Mouse (Mus musculus) intestine, embryonic 15.5 days (tissue): ENCODE data around the gene Vps36. TPM values are rescaled to one million over a fixed set of nuclear protein-coding genes. Genes with fewer than 3 reads are reported as not detected.

Experiments
- ATAC-seq: fragments of 200-750 bp; cut with Nextera tagmentation; 2 replicates; pipeline ENCODE4 v1.8.0; 2017; ENCODE audit warnings: moderate TSS enrichment, moderate library complexity
- H3K27ac ChIP-seq: fragments of 300-500 bp; sonication (generic); 2 replicates; pipeline ENCODE4 v1.5.1; 2015; ENCODE audit warnings: mild to moderate bottlenecking, inconsistent platforms
- H3K27me3 ChIP-seq: fragments of 300-500 bp; sonication (generic); replicated peaks from 2 replicates; pipeline ENCODE4 v1.6.1; 2015; ENCODE audit warnings: inconsistent platforms
- H3K36me3 ChIP-seq: fragments of 300-500 bp; sonication (generic); 2 replicates; pipeline ENCODE4 v1.6.1; 2015; ENCODE audit warnings: inconsistent platforms
- H3K4me1 ChIP-seq: fragments of 300-500 bp; sonication (generic); replicated peaks from 2 replicates; pipeline ENCODE4 v1.6.1; 2015; ENCODE audit warnings: inconsistent platforms
- H3K4me2 ChIP-seq: fragments of 300-500 bp; sonication (generic); replicated peaks from 2 replicates; pipeline ENCODE4 v1.6.1; 2015; ENCODE audit warnings: mild to moderate bottlenecking, inconsistent platforms
- H3K4me3 ChIP-seq: fragments of 300-500 bp; sonication (generic); replicated peaks from 2 replicates; pipeline ENCODE4 v1.5.1; 2015; ENCODE audit warnings: inconsistent platforms
- H3K9ac ChIP-seq: fragments of 300-500 bp; sonication (generic); 2 replicates; pipeline ENCODE4 v1.6.1; 2015; ENCODE audit warnings: inconsistent platforms
- H3K9me3 ChIP-seq: fragments of 300-500 bp; sonication (generic); 2 replicates; pipeline ENCODE4 v1.6.1; 2016; ENCODE audit warnings: inconsistent platforms
- WGBS: fragments of 180-500 bp; shearing (Covaris S2); methylation state at CpG from one replicate; pipeline ENCODE4 v1.1.7; 2015; 5-methylcytosine and 5-hydroxymethylcytosine counted together
- polyA plus RNA-seq: library from polyadenylated mRNA; unstranded; fragments of >200 nt; fragmentation: Nextera tagmentation; extraction: Ambion mirVana; gene quantifications from 2 replicates; pipeline ENCODE4 v1.2.1, GENCODE M21; 2015

The Vps36 gene
- polyA plus RNA-seq, 1 experiment from 2014 or later, result 37.1 TPM

- Histone ChIP-seq H3K36me3 (no peaks in the 10 kb centered on the region), H3K4me2 (no peak overlapping the region), H3K9me3 (no peaks in the 10 kb centered on the region), H3K9ac (no peak overlapping the region), H3K27ac (no peak overlapping the region), H3K27me3 (no peaks in the 10 kb centered on the region), H3K4me1 (no peaks in the 10 kb centered on the region), H3K4me3 (no peak overlapping the region)
- 88% methylated on average over 1 of the region's 1 CpGs for WGBS
- no peak for ATAC-seq
Observed at GRCm38 (mm10) chr8:22265194-22265593, 72.6 kb downstream of the Vps36 start.

GRCm38 (mm10) chr8:22266809-22267208, 74.2 kb downstream of the Vps36 start:
- 92% methylated on average over 3 of the region's 3 CpGs for WGBS
- Histone ChIP-seq H3K9me3 (no peaks in the 10 kb centered on the region), H3K27me3 (no peaks in the 10 kb centered on the region), H3K4me3 (no peak overlapping the region), H3K4me2 (no peak overlapping the region), H3K36me3 (no peaks in the 10 kb centered on the region), H3K27ac (no peak overlapping the region), H3K9ac (no peak overlapping the region), H3K4me1 (no peaks in the 10 kb centered on the region)
- ATAC-seq, result no peak

Other genes with a start within 250 kb of the Vps36 start
- not detected in 2 replicates for gene Defb13, start 246.0 kb upstream of the Vps36 start, polyA plus RNA-seq
- gene Fam90a1a, start 234.1 kb upstream of the Vps36 start, polyA plus RNA-seq, result not detected in 2 replicates
- gene Ccdc70, start 223.0 kb upstream of the Vps36 start, polyA plus RNA-seq, result not detected in 2 replicates
- 4.5 and 5.9 TPM in 2 replicates for gene Atp7b, start 132.5 kb upstream of the Vps36 start, polyA plus RNA-seq
- 29.6 and 30.6 TPM in 2 replicates for gene Alg11, start 132.1 kb upstream of the Vps36 start, polyA plus RNA-seq
- gene Nek5, start 67.8 kb upstream of the Vps36 start, polyA plus RNA-seq, result 0.26 and 0.32 TPM in 2 replicates
- 4.6 and 5.0 TPM in 2 replicates for gene Nek3, start 26.4 kb upstream of the Vps36 start, polyA plus RNA-seq
- 34.0 and 40.7 TPM in 2 replicates for gene Ckap2, start 7.0 kb upstream of the Vps36 start, polyA plus RNA-seq
- 7.9 and 8.2 TPM in 2 replicates for gene Thsd1, start 34.5 kb downstream of the Vps36 start, polyA plus RNA-seq
- not detected in 2 replicates for gene Tpte, start 90.6 kb downstream of the Vps36 start, polyA plus RNA-seq
- gene Slc25a15, start 205.8 kb downstream of the Vps36 start, polyA plus RNA-seq, result 93.6 and 102 TPM in 2 replicates
- gene Mrps31, start 218.6 kb downstream of the Vps36 start, polyA plus RNA-seq, result 71.1 and 80.8 TPM in 2 replicates